Mouse (Mus musculus) liver, embryonic 14.5 days (tissue): ENCODE results near the gene Pigk. TPM values are rescaled to one million over a fixed set of nuclear protein-coding genes. Genes with fewer than 3 reads are reported as not detected.

ENCODE experiments used
- ATAC-seq: fragments of 200-750 bp; cut with Nextera tagmentation; 2 replicates; pipeline ENCODE4 v1.8.0; 2017; ENCODE audit warnings: moderate number of reproducible peaks, mild to moderate bottlenecking, moderate library complexity; ENCODE audit not compliant: insufficient read depth
- DNase-seq, 3 experiments: peaks; one replicate each; pipeline ENCODE4 v3.0.0-alpha.2; 2012 to 2013; ENCODE audit warnings: low read depth in 3 of 3, low spot score in 3 of 3
- H3K27ac ChIP-seq: fragments of 300-500 bp; sonication (generic); 2 replicates; pipeline ENCODE4 v1.5.1; 2014; ENCODE audit warnings: moderate library complexity, mild to moderate bottlenecking, control low read depth, inconsistent platforms
- H3K27me3 ChIP-seq: fragments of 300-500 bp; sonication (generic); 2 replicates; pipeline ENCODE4 v1.6.1; 2014; ENCODE audit warnings: mild to moderate bottlenecking, low read length, moderate library complexity; ENCODE audit not compliant: control insufficient read depth, insufficient read depth
- H3K36me3 ChIP-seq: fragments of 300-500 bp; sonication (generic); replicated peaks from 2 replicates; pipeline ENCODE4 v1.6.1; 2014; ENCODE audit warnings: low read depth; ENCODE audit not compliant: control insufficient read depth, insufficient read depth
- H3K4me1 ChIP-seq, 2 experiments: fragments of 200-500 bp in 1 of 2; fragments of 300-500 bp in 1 of 2; sonication (generic) in 1 of 2; replicated peaks; 2 replicates each; pipeline ENCODE4 v1.6.1; 2012 to 2014; ENCODE audit warnings: antibody characterized with exemption in 1 of 2, inconsistent platforms in 1 of 2, low read length in 1 of 2; ENCODE audit not compliant: control insufficient read depth in 2 of 2, insufficient read depth in 2 of 2
- H3K4me2 ChIP-seq: fragments of 300-500 bp; sonication (generic); 2 replicates; pipeline ENCODE4 v1.6.1; 2014; ENCODE audit warnings: low read depth, mild to moderate bottlenecking, control low read depth, moderate library complexity
- H3K4me3 ChIP-seq, 2 experiments: fragments of 200-500 bp in 1 of 2; fragments of 300-500 bp in 1 of 2; sonication (generic) in 1 of 2; 2 replicates each; pipeline ENCODE4 v1.5.1; 2012 to 2014; ENCODE audit warnings: low read depth in 2 of 2, low read length in 2 of 2, mild to moderate bottlenecking in 2 of 2, control low read depth in 1 of 2, inconsistent platforms in 1 of 2, moderate library complexity in 1 of 2; ENCODE audit not compliant: insufficient read depth in 1 of 2
- H3K9ac ChIP-seq: fragments of 300-500 bp; sonication (generic); replicated peaks from 2 replicates; pipeline ENCODE4 v1.6.1; 2014; ENCODE audit warnings: mild to moderate bottlenecking, control low read depth, moderate library complexity
- H3K9me3 ChIP-seq: fragments of 300-500 bp; sonication (generic); 2 replicates; pipeline ENCODE4 v1.6.1; 2016; ENCODE audit warnings: low read length, mixed read lengths; ENCODE audit not compliant: control insufficient read depth
- CTCF ChIP-seq: IDR thresholded peaks from 2 replicates; pipeline ENCODE4 v1.5.1; 2016; ENCODE audit warnings: antibody characterized with exemption, low read depth, control low read depth
- EP300 ChIP-seq: IDR thresholded peaks from 2 replicates; pipeline ENCODE4 v1.6.1; 2016; ENCODE audit warnings: antibody characterized with exemption, low read depth
- WGBS: fragments of 180-500 bp; shearing (Covaris S2); extraction: QIAGEN DNeasy Blood & Tissue Kit; methylation state at CpG from one replicate; pipeline ENCODE4 v1.1.7; 2014; ENCODE audit not compliant: insufficient replicate concordance; 5-methylcytosine and 5-hydroxymethylcytosine counted together
- polyA plus RNA-seq, 2 experiments: library from polyadenylated mRNA; depleted of rRNA in 1 of 2; stranded (reverse) in 1 of 2; unstranded in 1 of 2; fragments of >200 nt; fragmentation: Nextera tagmentation in 1 of 2; extraction: Ambion mirVana in 1 of 2; gene quantifications; 2 replicates each; pipeline versions ENCODE4 v1.2.1 to v1.2.3; 2012 to 2014

Pigk gene
- polyA plus RNA-seq, 2 experiments: 7.9 to 23.3 TPM

DNA sequence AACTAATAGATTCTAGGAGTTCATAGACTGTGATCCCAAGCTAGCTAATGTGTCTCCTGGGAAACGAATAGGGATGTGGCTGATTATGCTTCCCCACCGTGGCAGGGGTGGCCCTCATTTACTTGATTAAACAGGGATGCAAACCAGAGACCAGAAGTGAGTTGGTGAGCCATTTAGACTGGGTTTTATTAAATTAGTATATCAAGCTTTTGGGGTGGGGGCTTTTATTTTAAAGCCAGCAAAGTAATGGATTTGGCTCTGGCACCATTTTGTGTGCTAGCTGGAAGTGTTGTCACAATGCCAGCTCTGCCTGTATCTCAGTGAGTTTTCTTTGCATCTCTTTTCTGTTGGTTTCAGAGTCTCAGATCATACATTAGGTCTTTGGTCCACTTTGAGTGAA, 43.0 kb downstream of the Pigk start:
- Histone ChIP-seq H3K27me3 (no peaks in the 10 kb centered on the region), H3K4me3 (no peak overlapping the region), H3K27ac (peak overlapping the region; percentile 86), H3K4me1 (peaks cover 47 to 59% of the 10 kb centered on the region in 2 experiments), H3K9me3 (0 out of 2 replicates have a peak, but pooled peaks cover 2% of the 10 kb centered on the region), H3K4me2 (no peak overlapping the region; the same call in 1 of the 2 replicates), H3K9ac (peak overlapping the region; percentile 56), H3K36me3 (peaks cover 4% of the 10 kb centered on the region; the same call in 1 of the 2 replicates)
- WGBS: 57% methylated on average over 2 of the region's 2 CpGs
- no peak for TF ChIP-seq CTCF
- no peak for TF ChIP-seq EP300
- no peak for DNase-seq
- no peak for ATAC-seq

DNA sequence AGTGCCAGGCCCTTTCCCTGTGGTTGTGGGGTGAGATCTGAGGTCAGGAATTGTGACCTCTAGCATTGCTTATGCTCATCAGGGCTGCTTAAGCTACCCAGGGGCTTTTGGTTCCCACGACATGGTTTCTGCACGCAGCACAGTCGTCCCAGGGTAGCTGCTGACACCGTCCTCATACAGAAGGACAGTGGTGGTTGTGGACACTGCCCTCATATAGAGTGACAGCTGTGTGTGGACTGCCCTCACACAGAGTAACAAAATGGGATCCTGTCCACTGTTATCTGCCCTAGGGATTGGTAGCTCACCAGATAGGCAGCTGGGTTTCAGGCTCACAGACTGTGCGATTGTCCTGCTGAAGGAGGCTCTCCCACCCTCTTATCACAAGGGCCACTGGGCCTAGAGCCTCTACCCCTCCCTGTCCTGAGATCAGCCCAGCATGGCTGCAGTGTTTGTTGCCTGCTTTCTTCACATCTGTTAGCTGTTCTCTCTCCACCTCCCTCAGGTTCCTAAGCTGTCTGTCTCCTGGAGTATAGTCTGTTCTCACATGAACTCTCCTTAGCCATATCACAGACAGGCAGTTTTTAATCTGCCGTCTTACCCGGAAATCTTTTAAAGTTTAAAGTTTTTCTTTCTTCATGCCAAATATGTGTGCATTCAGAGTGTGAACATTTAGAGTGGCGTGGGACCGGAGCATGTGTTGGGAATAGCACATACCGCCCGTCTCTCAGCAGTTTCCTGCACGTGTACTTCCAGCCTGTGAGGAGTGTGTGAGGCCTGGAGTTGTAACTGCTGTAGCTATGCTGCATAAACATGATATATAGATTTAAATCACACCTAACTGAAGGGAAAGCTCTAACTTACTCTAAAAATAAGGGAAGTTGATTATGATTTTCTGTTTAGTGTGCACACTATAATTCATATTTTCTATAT, 43.8 kb downstream of the Pigk start:
- DNase-seq (peak; percentile 75 to 80 (median 80)), ATAC-seq (peak; percentile 96)
- Histone ChIP-seq H3K4me2 (peak overlapping the region; percentile 48), H3K9me3 (no peaks in the 10 kb centered on the region), H3K4me3 (no peak overlapping the region), H3K27me3 (no peaks in the 10 kb centered on the region), H3K36me3 (no peaks in the 10 kb centered on the region), H3K9ac (peak overlapping the region; percentile 56), H3K27ac (peak overlapping the region; percentile 86), H3K4me1 (peaks cover 47 to 64% of the 10 kb centered on the region in 2 experiments)
- WGBS: 39% methylated on average over 12 of the region's 12 CpGs
- no peak for TF ChIP-seq CTCF
- TF ChIP-seq EP300: peak; percentile 91

DNA sequence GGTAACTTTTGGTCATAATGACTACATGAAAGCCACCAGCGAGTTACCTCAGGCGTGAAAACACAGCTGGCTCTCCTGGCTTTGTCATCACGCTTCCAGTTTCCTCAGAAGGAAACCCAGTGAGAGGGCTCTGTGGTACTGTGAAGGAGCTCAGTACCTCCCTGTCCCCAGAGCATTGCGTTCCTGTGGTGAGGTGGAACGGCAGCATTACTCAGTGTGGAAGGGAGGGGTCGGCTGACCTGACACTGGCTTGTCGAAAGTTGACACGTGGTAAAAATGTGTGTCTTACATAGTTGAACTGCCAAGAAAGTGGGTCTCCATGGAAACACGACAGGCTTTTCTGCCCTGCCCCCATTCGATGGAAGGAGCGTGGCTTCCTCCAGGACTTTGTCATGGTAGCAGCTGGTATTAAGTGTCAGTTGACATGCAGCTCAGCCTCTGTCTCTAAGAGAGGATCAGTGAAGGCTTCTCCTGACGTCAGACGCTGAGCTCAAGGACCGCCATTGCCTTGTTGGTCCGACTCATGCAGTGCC, 44.7 kb downstream of the Pigk start:
- H3K9ac ChIP-seq: peak overlapping the region; percentile 20; the same call in 1 of the 2 replicates
- DNase-seq (no peak), ATAC-seq (no peak)
- peaks cover 46 to 64% of the 10 kb centered on the region in 2 experiments for H3K4me1 ChIP-seq
- no peak for TF ChIP-seq EP300
- no peak for TF ChIP-seq CTCF
- H3K27me3 ChIP-seq: no peaks in the 10 kb centered on the region
- WGBS: 68% methylated on average over 15 of the region's 15 CpGs
- no peaks in the 10 kb centered on the region for H3K36me3 ChIP-seq
- H3K4me3 ChIP-seq: no peak overlapping the region
- H3K9me3 ChIP-seq: no peaks in the 10 kb centered on the region
- H3K4me2 ChIP-seq: no peak overlapping the region
- H3K27ac ChIP-seq: peak overlapping the region; percentile 60

- no peak overlapping the region for H3K27ac ChIP-seq
- WGBS: 24% methylated on average over 7 of the region's 7 CpGs
- H3K36me3 ChIP-seq: no peaks in the 10 kb centered on the region
- TF ChIP-seq CTCF (peak; percentile 64), EP300 (no peak)
- no peak overlapping the region for H3K9ac ChIP-seq
- H3K4me2 ChIP-seq: no peak overlapping the region
- DNase-seq (peak in 1 of 3 experiments; percentile 53), ATAC-seq (no peak)
- H3K9me3 ChIP-seq: no peaks in the 10 kb centered on the region
- no peak overlapping the region for H3K4me3 ChIP-seq
- no peaks in the 10 kb centered on the region for H3K27me3 ChIP-seq
- peaks cover 37 to 53% of the 10 kb centered on the region in 2 experiments for H3K4me1 ChIP-seq
Observed at GRCm38 (mm10) chr3:152761116-152761515, 47.2 kb downstream of the Pigk start.

- TF ChIP-seq CTCF (no peak), EP300 (no peak)
- Histone ChIP-seq H3K27ac (peak overlapping the region; percentile 3), H3K4me2 (no peak overlapping the region), H3K4me3 (no peak overlapping the region), H3K36me3 (no peaks in the 10 kb centered on the region), H3K27me3 (no peaks in the 10 kb centered on the region), H3K9me3 (no peaks in the 10 kb centered on the region), H3K4me1 (peaks cover 32 to 48% of the 10 kb centered on the region in 2 experiments), H3K9ac (no peak overlapping the region)
- WGBS: 78% methylated on average over 8 of the region's 8 CpGs
- ATAC-seq (no peak), DNase-seq (no peak)
Observed at GRCm38 (mm10) chr3:152761661-152762060, 47.8 kb downstream of the Pigk start.
